Mouse (Mus musculus): ENCODE measurements at regions not wholly inside any gene's neighbourhood (a gene's known extent, or its start where the extent isn't known, plus 50 kb on each side); places are given as distances from the start of the nearest gene placed in this dataset.

GRCm38 (mm10) chr2:128351405-128351804, 225.6 kb downstream of the Bcl2l11 start:
- Histone ChIP-seq H3K4me1 (ENCODE audit: insufficient read depth, low read length) (no peaks in the 10 kb centered on the region), H3K27ac (no peak overlapping the region), H3K36me3 (ENCODE audit: insufficient read depth, low read length) (no peaks in the 10 kb centered on the region), H3K4me3 (ENCODE audit: low read length) (no peak overlapping the region), H3K27me3 (ENCODE audit: insufficient read depth, low read length) (no peaks in the 10 kb centered on the region), H3K4me2 (ENCODE audit: low read depth, low read length) (no peak overlapping the region), H3K9me3 (ENCODE audit: low read length) (no peaks in the 10 kb centered on the region), H3K9ac (replicated peaks; ENCODE audit: low read length) (no peak overlapping the region)
- whole genome bisulfite sequencing, result 81% methylated on average over 16 of the region's 16 CpGs
- no peak for TF ChIP-seq CTCF (IDR thresholded peaks at IDR 0.05; ENCODE audit: low read depth)
- DNase-seq (ENCODE audit: low spot score), result no peak
- no peak for ATAC-seq

GRCm38 (mm10) chr2:128352533-128352932, 226.7 kb downstream of the Bcl2l11 start:
- no peak for TF ChIP-seq CTCF (IDR thresholded peaks at IDR 0.05; ENCODE audit: low read depth)
- Histone ChIP-seq H3K4me2 (ENCODE audit: low read depth, low read length) (no peak overlapping the region), H3K36me3 (ENCODE audit: insufficient read depth, low read length) (no peaks in the 10 kb centered on the region), H3K27ac (no peak overlapping the region), H3K9me3 (ENCODE audit: low read length) (no peaks in the 10 kb centered on the region), H3K9ac (replicated peaks; ENCODE audit: low read length) (no peak overlapping the region), H3K4me3 (ENCODE audit: low read length) (no peak overlapping the region), H3K4me1 (ENCODE audit: insufficient read depth, low read length) (no peaks in the 10 kb centered on the region), H3K27me3 (ENCODE audit: insufficient read depth, low read length) (no peaks in the 10 kb centered on the region)
- ATAC-seq, result no peak
- 75% methylated on average over 1 of the region's 1 CpGs for WGBS
- DNase-seq (ENCODE audit: low spot score), result no peak

DNA sequence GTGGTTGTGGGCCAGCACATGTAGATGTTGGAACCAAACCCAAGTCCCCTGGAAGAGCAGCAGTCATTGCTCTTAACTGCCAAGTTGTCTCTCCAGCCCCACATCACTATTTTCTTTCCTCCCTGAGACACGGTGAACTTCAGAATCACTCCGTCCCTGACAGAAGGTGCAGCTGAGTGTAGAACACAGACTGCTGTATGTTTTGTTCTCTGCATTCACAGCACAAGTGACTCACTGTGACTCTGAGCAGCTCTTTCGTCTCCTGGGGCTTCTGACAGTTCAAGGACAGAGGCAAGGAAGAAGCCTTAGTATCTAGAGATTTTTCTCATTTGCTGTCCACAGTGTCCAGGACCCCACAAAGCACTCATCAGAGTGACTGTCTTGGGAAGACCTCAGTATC, 227.6 kb downstream of the Bcl2l11 start:
- Histone ChIP-seq H3K4me3 (ENCODE audit: low read length) (no peak overlapping the region), H3K4me2 (ENCODE audit: low read depth, low read length) (no peak overlapping the region), H3K9ac (replicated peaks; ENCODE audit: low read length) (no peak overlapping the region), H3K36me3 (ENCODE audit: insufficient read depth, low read length) (no peaks in the 10 kb centered on the region), H3K9me3 (ENCODE audit: low read length) (no peaks in the 10 kb centered on the region), H3K27me3 (ENCODE audit: insufficient read depth, low read length) (no peaks in the 10 kb centered on the region), H3K4me1 (ENCODE audit: insufficient read depth, low read length) (no peaks in the 10 kb centered on the region), H3K27ac (no peak overlapping the region)
- 79% methylated on average over 3 of the region's 3 CpGs for WGBS
- no peak for ATAC-seq
- TF ChIP-seq CTCF (IDR thresholded peaks at IDR 0.05; ENCODE audit: low read depth), result no peak
- DNase-seq (ENCODE audit: low spot score), result no peak

DNA sequence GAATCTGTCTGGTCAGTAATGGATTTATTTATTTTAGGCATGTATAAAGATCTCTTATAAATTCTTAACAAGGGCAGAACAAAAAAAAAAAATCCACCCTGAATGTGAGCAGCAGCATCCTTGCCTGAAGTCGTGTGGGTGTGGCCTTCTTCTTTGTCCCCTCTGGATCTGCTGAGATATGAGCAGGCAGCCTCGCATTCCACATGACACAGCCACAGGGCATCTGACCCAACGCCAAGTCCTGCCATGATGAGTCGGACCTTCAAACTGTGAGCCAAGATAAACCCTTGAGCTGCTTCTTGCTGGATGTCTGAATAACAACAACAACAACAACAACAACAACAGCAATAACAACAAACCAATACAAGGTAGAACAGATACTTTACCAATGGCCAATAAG, 230.5 kb downstream of the Bcl2l11 start:
- no peak overlapping the region for H3K4me2 ChIP-seq (ENCODE audit: low read depth, low read length)
- H3K9me3 ChIP-seq (ENCODE audit: low read length), result no peaks in the 10 kb centered on the region
- TF ChIP-seq CTCF (IDR thresholded peaks at IDR 0.05; ENCODE audit: low read depth), result no peak
- WGBS, result 72% methylated on average over 4 of the region's 4 CpGs
- no peaks in the 10 kb centered on the region for H3K36me3 ChIP-seq (ENCODE audit: insufficient read depth, low read length)
- ATAC-seq, result no peak
- no peak overlapping the region for H3K27ac ChIP-seq
- H3K27me3 ChIP-seq (ENCODE audit: insufficient read depth, low read length), result no peaks in the 10 kb centered on the region
- no peaks in the 10 kb centered on the region for H3K4me1 ChIP-seq (ENCODE audit: insufficient read depth, low read length)
- no peak overlapping the region for H3K4me3 ChIP-seq (ENCODE audit: low read length)
- no peak overlapping the region for H3K9ac ChIP-seq (replicated peaks; ENCODE audit: low read length)
- DNase-seq (ENCODE audit: low spot score), result no peak

DNA sequence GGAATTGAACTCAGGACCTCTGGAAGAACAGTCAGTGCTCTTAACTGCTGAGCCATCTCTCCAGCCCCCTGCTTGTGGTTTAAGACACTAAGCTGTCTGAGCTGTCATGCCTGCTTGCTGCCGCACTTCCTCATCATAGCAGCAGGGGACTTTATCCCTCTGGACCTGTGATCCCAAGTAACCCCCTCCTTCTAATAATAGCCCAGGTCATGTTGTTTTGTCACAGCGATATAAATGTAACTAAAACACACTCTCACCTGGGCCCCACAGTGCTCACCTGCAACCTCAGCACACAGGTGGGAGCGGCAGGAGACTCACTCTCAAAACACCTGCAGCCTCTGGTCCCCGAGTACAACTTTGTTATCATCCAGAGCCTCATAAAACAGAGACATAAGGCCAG, 231.9 kb upstream of the Spdye4c start:
- DNase-seq (ENCODE audit: low spot score) (no peak), ATAC-seq (no peak)
- TF ChIP-seq CTCF (IDR thresholded peaks at IDR 0.05; ENCODE audit: low read depth), result no peak
- Histone ChIP-seq H3K9ac (replicated peaks; ENCODE audit: low read length) (no peak overlapping the region), H3K4me3 (ENCODE audit: low read length) (no peak overlapping the region), H3K27ac (no peak overlapping the region), H3K4me1 (ENCODE audit: insufficient read depth, low read length) (no peaks in the 10 kb centered on the region), H3K9me3 (ENCODE audit: low read length) (no peaks in the 10 kb centered on the region), H3K4me2 (ENCODE audit: low read depth, low read length) (no peak overlapping the region), H3K27me3 (ENCODE audit: insufficient read depth, low read length) (no peaks in the 10 kb centered on the region), H3K36me3 (ENCODE audit: insufficient read depth, low read length) (no peaks in the 10 kb centered on the region)
- 82% methylated on average over 4 of the region's 4 CpGs for WGBS

- DNase-seq (ENCODE audit: low spot score) (no peak), ATAC-seq (no peak)
- Histone ChIP-seq H3K9ac (replicated peaks; ENCODE audit: low read length) (no peak overlapping the region), H3K27me3 (ENCODE audit: insufficient read depth, low read length) (no peaks in the 10 kb centered on the region), H3K27ac (no peak overlapping the region), H3K36me3 (ENCODE audit: insufficient read depth, low read length) (no peaks in the 10 kb centered on the region), H3K4me2 (ENCODE audit: low read depth, low read length) (no peak overlapping the region), H3K4me1 (ENCODE audit: insufficient read depth, low read length) (no peaks in the 10 kb centered on the region), H3K9me3 (ENCODE audit: low read length) (no peaks in the 10 kb centered on the region), H3K4me3 (ENCODE audit: low read length) (no peak overlapping the region)
- whole genome bisulfite sequencing, result 74% methylated on average over 5 of the region's 5 CpGs
- no peak for TF ChIP-seq CTCF (IDR thresholded peaks at IDR 0.05; ENCODE audit: low read depth)
These were observed 230.5 kb upstream of the Spdye4c start for GRCm38 (mm10) chr2:128360517-128360916.

GRCm38 (mm10) chr2:128361436-128361835, 229.6 kb upstream of the Spdye4c start:
- ATAC-seq, result no peak
- Histone ChIP-seq H3K4me1 (ENCODE audit: insufficient read depth, low read length) (no peaks in the 10 kb centered on the region), H3K36me3 (ENCODE audit: insufficient read depth, low read length) (no peaks in the 10 kb centered on the region), H3K27ac (no peak overlapping the region), H3K4me2 (ENCODE audit: low read depth, low read length) (no peak overlapping the region), H3K9me3 (ENCODE audit: low read length) (no peaks in the 10 kb centered on the region), H3K4me3 (ENCODE audit: low read length) (no peak overlapping the region), H3K9ac (replicated peaks; ENCODE audit: low read length) (no peak overlapping the region), H3K27me3 (ENCODE audit: insufficient read depth, low read length) (no peaks in the 10 kb centered on the region)
- WGBS, result 72% methylated on average over 1 of the region's 1 CpGs
- TF ChIP-seq CTCF (IDR thresholded peaks at IDR 0.05; ENCODE audit: low read depth), result no peak
- DNase-seq (ENCODE audit: low spot score), result no peak
